16 mouse cellular contexts compared by ENCODE assay signal in the genomic region with DNA sequence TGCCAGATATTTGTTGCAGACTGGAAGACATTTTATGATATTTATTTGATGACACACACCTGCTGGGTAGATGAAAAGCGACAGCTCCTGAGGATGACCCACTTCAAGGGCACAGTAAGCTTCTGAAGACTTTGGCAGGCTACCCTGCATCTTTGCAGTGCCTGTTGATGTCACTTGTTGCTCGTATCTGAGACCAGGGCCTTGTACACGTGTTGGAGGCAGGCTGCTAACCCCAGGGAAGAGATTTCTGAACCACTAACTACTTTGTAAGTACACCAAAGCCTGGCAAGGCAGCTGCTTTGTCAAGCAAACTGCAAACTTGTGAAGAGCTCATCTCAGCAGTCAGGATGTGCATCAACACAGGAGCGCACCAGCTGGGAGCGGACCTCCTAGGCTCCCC.
"Had no signal": no experiment of that assay in that cellular context is flagged by ENCODE, and none has a peak within 500 bp of the region (broad histone marks: within the 10 kb centered on the region; RNA-seq: fewer than 3 reads in every experiment).

No protein-coding gene starts in this region.

- ATAC-seq: liver, postnatal 0 days; midbrain, embryonic 16.5 days had no signal

- H3K27ac ChIP-seq: layer of hippocampus, adult 2 months; limb, embryonic 12.5 days; liver, embryonic 13.5 days; lung, embryonic 15.5 days; macrophage; neural tube, embryonic 13.5 days had no signal

- H3K9me3 ChIP-seq: limb, embryonic 12.5 days; liver, embryonic 13.5 days; lung, embryonic 15.5 days; megakaryocyte, embryonic 14.5 days had no signal

- H3K4me2 ChIP-seq: limb, embryonic 12.5 days; liver, embryonic 13.5 days; lung, embryonic 15.5 days; midbrain, embryonic 11.5 days; neural tube, embryonic 13.5 days had no signal

- H3K9ac ChIP-seq: limb, embryonic 12.5 days; liver, embryonic 13.5 days; liver, postnatal 0 days; lung, embryonic 15.5 days; neural tube, embryonic 13.5 days had no signal

- H3K27me3 ChIP-seq: liver, embryonic 13.5 days; megakaryocyte, embryonic 14.5 days had no signal

- H3K36me3 ChIP-seq: limb, embryonic 12.5 days; liver, embryonic 13.5 days; lung, embryonic 15.5 days; neural tube, embryonic 13.5 days had no signal

- H3K4me3 ChIP-seq: layer of hippocampus, adult 2 months; limb, embryonic 12.5 days; liver, embryonic 13.5 days; lung, embryonic 15.5 days; megakaryocyte, embryonic 14.5 days; neural tube, embryonic 13.5 days had no signal

- DNase-seq: kidney, adult 11 months; kidney, postnatal 10 days; kidney, postnatal 4 days; liver; liver, embryonic 13.5 days; liver, postnatal 0 days; lung, postnatal 14 days; right cerebral cortex, adult 18-20 months had no signal
